Mouse (Mus musculus) spleen, postnatal 4 days (tissue): ENCODE measurements around the gene Stx5a.

Experiments used
- DNase-seq, 2 experiments: peaks; one replicate each; pipeline ENCODE4 v3.0.0; 2022; ENCODE audit warnings: low spot score in 2 of 2

Gene Stx5a

GRCm38 (mm10) chr19:8802130-8802821, 61.1 kb downstream of the Stx5a start, which contains the start of gene Zbtb3:
Gene Zbtb3 (plus strand): TSS chr19:8802555.
- DNase-seq: peak; percentile 91 to 92

- DNase-seq: no peak
Observed at GRCm38 (mm10) chr19:8803204-8803780, 62.1 kb downstream of the Stx5a start.

DNA sequence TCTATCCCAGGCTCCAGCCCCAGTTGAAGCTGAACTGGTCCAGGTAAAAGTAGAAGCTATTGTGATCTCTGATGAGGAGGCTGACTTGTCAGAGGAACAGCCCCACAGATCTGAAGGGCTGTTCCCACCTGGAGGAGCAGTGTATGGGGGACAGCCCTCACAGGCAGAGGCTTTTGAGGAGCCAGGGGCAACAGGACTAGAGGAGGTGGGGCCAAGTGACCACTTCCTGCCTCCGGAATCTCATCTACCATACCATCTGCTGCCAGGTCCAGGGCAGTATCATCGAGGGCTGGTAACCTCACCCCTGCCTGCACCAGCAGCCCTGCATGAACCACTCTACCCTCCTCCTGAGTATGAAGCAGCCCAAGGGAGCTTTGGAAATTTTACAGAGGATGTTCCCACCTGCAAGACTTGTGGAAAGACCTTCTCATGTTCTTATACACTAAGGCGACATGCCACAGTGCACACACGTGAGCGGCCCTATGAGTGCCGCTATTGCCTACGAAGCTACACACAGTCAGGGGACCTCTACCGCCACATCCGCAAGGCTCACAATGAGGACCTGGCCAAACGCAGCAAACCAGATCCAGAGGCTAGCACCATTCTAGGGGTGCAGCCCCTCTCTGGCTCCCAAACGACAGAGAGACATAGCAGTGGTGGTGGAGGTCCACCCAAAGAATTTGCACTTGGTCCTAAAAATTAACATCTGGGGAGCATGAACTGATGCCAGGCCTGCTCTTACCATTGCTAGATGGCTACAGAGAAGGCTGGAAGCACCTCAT, 62.9 kb downstream of the Stx5a start:
- no peak for DNase-seq
